Mouse (Mus musculus) cerebellum, adult 11-12 months (tissue): ENCODE data around the gene Birc3.
"Not testable (repeated sequence)": the region's sequence is repeated elsewhere in the genome, so short reads cannot be mapped to it uniquely, and the experiment has no call there.

Experiments used
- DNase-seq: peaks from one replicate; pipeline ENCODE4 v3.0.0; 2022

Gene Birc3

DNA sequence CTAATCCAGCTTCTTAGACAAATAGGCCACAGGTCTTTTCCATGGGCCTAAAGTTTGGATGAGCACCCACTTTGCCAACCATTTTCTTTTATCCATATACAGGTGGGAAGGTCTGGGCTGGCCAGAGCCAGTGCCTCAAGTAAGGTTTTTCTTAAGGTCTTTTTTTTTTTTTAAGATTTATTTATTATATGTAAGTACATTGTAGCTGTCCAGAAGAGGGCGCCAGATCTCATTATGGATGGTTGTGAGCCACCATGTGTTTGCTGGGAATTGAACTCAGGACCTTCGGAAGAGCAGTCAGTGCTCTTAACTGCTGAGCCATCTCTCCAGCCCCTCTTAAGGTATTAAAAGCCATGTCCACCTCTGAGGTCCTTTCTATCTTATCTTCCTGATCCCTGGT lies 6.0 kb downstream of the Birc3 start:
- DNase-seq: not testable (repeated sequence)

DNA sequence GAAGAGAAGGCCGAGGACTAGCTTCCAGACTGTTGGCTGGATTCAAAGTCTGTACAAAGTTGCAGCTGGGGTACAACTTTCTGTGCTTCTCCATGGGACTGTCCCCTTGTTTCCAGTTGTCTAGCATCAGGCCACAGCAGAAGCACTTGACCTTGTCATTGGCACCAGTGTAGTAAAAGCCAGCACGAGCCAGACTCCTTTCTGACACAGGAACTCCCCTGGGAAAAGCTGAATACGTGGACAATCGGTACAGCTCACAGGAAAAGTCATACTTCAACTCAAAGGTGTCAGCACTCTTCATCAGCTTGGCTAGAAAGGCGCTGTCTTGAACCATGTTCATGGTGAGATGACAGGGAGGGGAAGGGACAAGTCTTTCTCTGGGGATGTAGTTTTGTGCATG lies 12.0 kb downstream of the Birc3 start:
- DNase-seq: no peak

DNA sequence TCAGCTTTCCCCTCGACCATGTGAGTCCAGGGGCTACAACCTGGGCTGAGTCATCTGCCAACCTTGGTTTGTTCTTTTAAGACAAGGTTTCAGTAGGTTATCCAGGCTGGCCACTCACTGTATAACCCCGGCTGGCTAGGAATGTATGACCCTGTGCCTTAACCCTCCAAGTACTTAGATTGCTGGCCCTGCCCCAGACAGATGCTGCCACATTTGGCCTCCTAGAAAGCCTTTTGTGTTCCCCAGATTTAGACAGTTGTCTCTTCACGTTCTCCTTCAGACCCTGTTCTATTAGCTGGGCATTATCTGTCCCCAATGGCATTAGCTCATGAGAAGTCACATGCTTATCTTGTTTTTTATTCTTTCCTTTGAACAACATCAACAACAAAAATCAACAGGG lies 17.1 kb downstream of the Birc3 start:
- DNase-seq: no peak

DNA sequence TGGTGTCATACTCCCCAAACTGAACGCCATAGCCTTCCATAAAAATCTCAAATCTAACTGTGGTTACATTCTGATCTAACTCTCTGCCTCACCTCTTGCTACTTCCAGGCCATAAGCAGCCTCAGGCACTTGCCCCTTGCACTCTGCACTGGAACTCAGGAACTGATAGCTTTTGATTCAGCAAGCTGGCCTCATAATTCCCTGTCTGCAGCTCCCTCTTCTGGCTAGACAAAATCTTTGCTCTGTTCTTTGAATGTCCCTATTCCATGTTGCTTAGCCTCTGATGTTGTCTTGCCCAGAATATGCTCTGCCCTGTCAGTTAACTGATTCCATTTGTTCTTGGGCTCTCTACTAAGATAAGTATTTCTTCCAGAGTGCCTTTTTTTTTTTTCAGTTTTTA lies 17.6 kb downstream of the Birc3 start:
- no peak for DNase-seq

DNA sequence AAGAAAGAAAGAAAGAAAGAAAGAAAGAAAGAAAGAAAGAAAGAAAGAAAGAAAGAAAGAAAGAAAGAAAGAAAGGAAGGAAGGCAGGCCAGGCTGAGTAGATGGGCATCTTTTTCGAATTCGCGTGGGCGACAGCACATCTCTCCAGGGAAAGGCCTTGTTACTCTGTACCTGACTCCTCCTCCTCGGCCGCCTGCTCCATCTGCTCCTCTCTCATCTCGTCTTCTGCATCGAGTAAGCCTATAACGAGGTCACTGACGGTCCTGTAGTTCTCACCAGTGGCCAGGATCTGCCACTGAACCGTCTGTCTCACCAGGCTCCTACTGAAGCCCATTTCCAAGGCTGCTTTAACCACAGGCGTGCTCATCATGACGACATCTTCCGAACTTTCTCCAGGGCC lies 18.8 kb downstream of the Birc3 start:
- peak; percentile 55 for DNase-seq

DNA sequence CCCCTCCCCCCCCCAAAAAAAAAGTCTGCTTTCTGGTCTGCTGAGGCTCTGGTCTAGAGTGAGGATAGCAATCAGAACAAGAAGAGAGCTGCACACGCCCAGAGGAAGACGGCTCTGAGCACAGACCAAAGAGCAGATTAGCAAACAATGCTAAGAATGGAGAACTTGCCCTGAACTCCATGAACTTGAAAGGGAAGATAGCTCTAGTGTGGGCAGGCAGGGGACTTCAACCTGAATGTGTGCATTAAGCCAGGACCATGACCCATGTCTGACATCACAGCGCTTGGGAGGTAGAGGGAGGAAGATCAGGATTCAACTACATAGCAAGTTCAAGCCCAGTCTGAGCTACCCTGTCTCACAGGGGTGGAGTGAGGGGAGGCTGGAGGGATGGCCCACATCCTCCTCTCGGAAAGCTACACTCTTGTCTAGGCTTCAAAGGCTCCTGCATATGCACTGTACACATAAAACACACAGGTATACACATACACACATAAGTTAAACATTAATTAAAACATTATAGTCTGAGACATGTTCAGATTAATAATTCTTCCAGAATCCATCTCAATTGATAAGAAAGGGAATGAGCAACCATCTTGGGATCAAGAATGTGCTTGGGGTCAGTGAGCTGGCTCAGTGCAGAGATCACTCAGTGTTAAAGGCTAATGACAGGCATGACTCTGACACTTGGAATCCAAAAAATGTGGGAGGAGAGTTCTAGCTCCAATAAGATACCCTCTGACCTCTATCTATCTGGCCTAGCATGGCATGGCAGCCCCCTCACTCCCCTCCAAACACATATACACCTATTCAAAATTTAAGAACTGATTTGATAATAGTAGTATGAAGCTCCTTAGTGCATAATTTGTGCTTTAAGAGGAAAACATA lies 20.4 kb downstream of the Birc3 start:
- DNase-seq: no peak

DNA sequence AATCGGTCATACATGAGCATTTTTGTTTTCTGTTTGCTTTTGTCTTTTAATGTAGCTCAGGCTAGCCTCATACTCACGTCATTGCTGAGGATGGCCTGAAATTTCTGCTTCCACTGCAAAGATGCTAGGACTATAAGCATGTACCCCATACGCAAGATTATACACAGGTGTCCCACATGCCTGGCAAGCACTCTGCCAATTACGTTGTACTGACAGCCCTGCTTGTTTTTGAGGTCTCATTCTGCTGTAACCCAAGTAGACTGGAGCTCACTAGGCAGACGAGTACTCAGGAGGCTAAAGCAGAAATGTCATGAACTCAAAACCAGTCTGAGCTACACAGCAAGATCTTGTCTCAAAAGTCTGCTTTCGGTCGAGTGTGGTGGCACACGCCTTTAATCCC lies 21.1 kb downstream of the Birc3 start:
- no peak for DNase-seq

DNA sequence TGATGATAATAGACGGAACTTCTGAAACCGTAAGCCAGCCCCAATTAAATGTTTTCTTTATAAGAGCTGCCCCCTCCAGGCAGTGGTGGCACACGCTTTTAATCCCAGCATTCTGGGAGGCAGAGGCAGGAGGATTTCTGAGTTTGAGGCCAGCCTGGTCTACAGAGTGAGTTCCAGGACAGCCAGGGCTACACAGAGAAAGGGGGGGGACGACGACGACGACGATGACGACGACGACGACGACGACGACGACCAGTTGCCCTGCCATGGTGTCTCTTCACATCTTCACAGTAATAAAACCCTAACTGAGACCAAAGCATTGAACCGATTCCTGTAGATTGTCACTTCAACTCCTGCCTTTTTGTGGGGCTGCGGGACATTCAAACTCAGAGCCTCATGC lies 24.8 kb downstream of the Birc3 start:
- DNase-seq: no peak

DNA sequence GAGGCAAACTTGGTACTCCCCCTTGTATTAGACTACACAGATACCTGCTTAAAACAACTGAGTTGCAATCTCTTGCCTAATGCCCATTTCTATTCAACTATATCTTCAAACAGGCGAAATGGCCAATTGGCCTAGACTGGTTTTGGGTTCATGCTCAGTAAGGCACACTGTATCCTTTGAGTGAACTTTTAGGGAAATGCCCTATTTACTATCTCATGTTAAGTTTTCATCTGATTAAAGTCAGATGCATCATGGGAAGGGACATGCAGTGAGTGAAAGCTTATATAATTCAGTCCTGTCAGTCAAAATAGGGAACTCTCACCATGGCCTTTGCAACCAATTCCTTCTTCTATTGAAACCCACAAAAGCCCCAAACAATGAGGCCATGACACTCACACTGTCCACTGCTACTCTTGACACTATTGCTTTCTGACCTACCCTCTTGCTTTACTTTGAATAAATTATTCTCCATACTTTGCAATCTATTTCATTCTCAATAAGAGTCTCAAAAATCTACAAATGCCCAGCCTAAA lies 26.3 kb downstream of the Birc3 start:
- DNase-seq: no peak

DNA sequence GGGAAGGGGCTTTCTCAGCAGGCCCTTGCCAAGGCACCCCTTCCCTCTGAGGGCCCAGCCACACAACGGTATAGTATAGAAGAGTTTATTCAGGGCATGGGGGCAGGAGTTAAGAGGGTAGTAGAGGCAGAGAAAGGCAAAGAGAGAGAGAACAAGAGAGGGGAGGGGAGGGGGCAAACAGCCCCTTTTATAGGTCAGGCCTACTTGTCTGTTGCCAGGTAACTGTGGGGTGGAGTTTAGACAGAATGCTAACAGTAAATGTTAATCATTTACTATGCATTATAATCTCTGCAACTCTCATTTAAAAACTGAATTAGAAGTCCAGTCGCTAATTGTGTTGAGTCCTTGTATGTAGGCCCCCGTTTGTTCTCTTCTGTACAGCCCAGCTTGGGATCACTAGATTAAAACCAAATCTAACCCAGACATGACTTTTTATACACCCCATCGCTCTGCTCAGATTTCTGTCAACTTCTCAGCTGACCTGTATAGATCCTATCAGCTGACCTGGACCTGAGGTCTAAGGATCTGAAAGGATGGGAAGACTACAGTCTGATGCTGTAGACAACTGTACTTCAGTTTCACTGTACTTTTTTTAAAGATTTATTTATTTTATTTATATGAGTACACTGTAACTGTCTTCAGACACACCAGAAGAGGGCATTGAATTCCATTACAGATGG lies 27.6 kb downstream of the Birc3 start:
- DNase-seq: no peak

DNA sequence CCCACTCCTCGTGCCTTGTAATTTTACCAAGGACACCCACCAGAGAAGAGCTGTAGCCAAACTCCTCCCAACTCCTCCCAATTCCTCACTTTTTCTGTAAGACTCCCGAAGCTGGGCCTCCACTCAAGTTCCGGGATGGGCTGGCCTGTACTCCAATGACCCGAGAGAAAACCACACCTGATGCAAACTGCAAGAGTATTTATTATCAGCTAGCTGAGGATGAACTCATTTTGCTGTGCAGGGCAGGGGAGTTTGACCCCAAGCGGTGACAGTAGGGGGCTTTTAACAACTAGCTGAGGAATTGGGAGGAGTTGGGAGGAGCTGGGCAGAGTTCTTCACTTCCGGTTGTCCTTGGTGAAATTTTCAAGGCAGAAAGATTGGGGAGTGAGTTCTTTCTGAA lies 31.8 kb downstream of the Birc3 start:
- no peak for DNase-seq

DNA sequence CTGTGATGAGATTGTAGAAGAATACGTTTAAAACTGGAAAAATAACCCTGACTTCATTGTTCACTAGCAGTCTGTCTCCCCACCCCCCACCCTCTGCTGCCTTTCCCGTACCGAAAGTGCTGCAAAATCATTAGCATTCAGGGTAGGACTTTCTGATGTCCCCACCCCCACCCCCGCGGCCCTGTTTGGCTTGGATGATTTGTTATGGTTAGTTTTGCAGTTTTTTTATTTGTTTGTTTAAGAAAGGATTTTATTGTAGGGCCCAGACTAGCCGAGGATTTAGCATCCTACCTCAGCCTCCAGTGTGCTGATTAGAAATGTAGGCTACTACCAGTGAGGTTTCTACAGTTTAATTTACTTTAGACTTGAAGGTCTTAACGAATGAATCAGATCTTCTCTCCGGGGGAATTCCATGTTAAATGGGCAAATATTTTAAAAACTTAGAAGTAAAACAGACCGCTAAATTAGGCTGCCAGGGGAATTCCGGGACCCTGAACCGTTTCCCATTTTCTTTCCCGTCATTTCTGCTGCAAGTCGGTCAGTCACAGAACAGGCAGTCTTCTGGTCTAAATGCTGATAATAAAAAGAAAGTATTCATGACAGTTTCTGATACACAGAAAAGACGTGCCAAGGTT lies 35.1 kb downstream of the Birc3 start:
- peak; percentile 28 for DNase-seq

DNA sequence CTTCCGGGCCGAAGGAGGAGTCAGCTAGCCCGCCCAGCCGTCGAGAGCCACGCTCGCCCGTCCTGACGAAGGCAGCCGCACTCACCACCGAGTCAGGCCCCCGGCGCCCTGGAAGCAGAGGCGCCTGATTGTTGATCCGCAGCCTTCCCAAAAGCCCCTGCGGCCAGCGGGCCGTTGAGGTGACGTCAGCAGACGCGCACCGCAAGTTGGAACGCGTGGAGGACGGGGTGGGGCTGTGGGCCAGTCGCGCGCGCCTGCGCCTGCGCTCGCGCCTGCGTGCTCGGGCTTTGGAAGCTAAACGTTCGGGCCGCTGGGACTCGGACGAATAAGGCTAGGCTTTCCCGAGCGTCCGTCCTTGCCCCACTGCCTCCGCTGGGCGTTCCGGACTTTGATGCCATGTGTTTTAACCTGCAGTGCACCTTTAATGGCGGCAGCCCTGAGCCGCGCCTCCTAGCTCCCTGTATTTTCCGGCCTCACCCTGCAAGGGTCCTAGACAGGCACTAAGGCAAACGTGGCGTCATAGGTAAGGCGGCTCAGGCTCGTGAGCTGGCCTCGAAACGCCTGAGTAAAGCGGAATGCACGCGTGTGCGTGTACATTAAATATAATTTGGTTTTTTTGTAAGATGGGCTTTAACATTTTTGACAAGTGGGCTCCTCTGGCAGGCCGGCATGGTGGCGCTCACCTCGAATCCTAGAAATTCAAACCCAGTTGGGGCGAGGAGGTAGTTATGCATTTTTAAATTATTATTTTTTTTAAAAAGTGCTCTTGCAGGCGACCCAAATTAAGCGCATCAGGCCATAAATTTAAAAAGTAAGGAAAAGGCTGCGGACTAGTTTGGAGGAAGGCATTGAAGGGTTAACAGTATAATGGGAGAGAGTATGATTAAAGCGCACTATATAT lies 35.8 kb downstream of the Birc3 start, which contains the start of gene Birc2:
Birc2 (minus strand) TSS at position 160 of the 901 bp plus-strand sequence.
- peak; percentile 97 for DNase-seq

DNA sequence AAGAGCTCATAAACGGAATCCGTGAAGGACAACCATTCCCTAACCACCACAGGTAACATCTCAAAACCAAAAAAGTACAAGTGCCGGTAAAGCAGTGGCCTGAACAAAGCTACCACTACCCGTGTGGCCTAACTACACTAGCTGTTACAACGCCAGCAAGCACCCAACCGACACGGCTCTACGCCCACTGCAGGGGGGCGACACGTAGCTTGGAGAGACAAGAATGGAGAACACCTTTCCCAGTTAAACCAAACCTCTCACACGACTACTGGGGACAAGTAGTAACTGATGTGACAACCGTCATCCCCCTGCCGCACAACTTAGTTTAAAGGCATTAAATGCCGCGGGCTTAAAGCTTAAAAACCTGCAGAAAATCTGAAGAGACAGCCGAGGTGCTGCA lies 36.7 kb downstream of the Birc3 start:
- DNase-seq: peak; percentile 70

DNA sequence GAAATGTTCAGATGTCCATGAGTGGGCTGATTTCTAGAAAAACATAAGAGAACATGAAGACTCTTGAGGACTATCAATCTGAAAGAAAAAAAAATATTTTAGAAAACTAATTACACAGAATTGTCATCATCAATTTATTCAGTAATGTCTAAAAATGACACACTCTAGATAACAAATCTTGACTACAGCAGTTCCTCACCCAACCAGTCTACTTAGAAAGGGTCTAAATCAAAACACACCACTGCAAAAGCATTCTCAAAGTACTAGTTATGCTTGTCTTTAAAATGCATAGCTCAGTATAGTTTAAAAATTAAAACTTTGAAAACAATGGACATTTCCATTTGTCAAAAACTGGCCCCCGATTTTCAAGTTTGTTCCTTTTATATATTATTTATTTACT lies 37.7 kb downstream of the Birc3 start:
- DNase-seq: no peak

DNA sequence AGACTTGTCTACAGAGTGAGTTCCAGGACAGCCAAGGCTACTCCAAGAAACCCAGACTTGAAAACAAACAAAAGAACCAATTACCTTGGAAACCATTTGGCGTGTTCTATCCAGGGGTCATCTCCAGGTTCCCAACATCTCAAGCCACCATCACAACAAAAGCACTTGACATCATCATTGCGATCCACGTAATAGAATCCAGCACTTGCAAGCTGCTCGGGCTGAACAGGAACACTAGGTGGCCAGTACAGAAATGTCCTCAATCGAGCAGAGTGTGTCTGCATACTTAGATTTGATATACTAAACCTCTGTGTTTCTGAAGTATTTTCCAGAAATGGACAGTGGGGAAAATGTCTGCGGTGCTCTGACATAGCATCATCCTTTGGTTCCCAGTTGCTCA lies 39.6 kb downstream of the Birc3 start:
- no peak for DNase-seq

DNA sequence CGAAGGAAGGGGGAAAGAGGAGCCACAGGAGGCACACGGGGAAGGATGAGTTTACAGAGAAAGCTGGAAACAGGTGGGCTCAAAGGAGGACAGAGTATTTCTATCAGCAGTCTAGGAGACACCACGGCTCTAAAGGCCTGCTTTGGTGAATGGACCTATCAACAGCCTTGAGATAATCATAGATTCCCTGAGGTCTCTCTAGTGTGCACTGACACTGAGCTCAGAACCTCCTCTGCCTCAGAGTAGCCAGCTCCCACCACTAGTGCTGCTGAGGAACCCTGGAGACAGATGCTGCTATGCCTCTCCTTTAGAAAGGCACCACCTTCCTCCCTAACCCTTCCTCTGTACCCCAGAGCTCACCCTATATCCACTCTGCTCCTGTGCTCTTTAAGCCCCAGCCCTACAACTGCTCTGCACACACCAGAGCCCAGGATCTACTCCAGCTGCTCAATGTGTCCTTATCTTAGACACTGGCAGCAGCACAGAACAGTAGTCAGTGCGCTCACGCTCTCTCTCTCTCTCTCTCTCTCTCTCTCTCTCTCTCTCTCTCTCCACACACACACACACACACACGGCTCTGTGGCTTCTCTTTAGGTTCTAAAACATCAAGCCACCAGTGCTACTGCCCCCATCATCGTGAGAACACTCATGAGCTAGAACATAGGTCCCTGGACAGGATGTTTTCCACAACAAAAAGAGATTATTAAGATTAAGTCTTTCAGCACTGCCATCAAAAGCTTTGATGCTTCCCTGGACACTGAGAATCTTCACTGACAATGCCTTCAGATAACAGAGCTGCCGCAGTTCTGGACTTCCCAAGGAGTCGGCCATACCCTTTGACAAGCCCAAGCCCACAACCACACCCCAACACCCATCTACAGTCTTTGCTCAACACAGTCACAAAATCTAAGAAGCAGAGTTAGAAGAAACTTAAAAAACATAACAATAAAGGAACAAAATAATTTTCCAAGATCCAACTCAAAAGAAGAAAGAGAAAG lies 43.2 kb downstream of the Birc3 start:
- DNase-seq: no peak

DNA sequence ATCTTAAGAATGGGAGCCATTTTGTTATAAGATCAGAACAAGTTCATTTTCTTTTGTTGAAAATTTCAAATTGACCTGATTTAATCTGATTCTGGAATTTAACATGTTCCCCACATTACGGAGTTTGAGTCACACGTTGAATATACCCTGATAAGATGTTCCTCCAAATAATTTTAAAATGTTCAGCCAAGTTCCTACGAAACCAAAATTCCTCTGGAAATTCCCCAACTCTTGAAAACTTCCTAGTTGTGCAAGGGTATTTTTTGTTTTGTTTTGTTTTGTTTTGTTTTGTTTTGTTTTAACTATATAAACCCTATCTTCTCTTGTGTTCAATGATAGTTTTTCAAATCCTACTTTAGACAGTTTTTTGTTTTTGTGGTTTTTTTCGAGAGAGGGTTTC lies 44.3 kb downstream of the Birc3 start:
- no peak for DNase-seq

DNA sequence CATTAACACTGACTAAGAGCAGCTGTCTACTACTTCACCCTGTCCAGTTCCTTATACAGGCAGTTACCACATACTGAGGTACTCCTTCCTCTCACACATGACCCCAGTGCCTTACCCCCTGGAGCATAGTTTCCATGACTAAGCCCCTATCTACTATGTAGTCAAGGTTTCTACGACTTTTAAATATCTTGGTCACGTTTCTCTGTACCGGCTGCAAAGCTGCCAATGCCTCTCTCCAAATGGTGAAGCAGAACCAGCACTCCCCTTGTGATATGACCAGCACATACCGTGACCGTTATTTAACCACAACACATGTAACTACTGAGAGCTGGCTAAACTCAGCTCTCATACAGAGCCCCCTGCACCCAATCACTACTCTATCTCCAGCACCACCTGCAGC lies 48.1 kb downstream of the Birc3 start:
- DNase-seq: no peak

DNA sequence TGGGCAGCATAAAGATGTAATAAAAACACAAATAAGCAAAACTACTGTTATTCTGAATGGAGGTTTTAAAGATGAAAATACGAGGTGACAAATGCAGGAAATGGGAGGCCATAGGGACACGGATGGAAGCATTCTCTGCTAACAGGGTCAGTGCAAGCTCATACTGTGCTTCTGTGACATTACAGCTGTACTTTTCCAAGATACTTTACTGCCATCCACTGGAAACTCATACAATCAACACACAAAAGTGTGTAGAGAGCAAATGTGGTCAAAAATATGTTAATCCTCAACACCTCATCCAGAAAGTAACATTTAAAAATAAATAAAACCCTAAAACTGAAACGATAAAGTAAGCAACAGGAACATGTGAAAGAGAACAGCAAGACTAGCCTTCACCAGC lies 50.2 kb downstream of the Birc3 start:
- DNase-seq: no peak

DNA sequence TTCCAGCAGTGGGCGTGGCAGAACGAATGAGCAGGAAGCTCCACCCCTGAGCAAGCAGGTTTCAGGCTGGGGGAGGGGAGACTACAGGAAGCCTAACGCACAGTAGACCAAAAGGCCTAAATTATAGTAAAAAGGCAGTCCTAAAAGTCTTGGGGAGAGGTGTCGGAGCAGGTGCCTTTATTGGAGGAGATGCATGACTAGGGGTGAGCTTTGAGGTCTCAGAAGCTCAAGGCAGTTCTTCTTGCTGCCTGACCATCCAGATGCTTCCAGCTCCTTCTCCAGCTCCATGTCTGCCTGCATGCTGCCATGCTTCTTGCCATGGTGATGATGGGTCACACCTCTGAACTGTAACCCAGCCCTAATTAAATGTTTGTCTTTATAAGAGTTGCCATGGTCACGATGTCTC lies 67.9 kb downstream of the Birc3 start:
- no peak for DNase-seq
